Mouse (Mus musculus): ENCODE results near the gene Raver1.
A peak's percentile ranks its signal among the peaks of the same experiment; 100 is the strongest.

Raver1 gene

DNA sequence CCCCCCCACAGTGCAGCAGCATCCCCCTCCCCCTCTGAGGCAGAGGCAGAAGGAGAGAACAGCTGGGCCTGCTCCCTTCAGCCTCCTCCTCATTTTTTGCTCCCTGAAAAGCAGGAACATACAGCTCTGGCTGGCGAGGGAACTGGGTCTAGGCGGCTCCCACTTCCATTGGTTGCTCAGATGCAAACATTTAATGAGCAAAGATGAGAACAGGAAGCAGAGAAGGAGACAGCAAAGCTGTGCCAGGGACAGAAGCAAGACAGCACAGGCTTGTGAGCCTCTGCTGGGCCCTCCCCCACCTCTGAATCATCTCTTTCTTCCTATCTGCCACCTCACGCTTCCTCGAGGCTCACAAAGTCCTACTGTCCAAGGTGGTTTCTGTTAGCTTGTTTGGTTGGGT, 50.5 kb downstream of the Raver1 start:
- DNase-seq (ENCODE audit: low read depth, low spot score), result no peak

DNA sequence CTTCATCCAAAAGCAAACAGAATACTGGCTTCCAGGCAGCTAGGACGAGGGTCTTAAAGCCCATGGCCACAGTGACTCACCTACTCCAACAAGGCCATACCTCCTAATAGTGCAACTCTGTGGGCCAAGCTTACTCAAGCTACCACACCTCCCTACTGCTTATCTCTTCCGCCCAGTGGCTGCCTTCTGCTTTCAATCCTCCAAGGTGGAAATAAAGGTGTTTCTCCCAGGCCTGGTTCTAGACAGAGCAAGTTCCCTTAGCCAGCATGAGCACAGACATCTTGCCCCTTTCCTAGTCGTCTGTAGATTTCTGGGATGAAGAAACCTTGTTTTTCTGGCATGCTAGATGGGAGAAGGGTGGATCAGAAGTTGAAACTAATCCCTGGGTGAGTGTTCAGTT, 52.0 kb downstream of the Raver1 start:
- DNase-seq (ENCODE audit: low read depth, low spot score), result no peak

DNA sequence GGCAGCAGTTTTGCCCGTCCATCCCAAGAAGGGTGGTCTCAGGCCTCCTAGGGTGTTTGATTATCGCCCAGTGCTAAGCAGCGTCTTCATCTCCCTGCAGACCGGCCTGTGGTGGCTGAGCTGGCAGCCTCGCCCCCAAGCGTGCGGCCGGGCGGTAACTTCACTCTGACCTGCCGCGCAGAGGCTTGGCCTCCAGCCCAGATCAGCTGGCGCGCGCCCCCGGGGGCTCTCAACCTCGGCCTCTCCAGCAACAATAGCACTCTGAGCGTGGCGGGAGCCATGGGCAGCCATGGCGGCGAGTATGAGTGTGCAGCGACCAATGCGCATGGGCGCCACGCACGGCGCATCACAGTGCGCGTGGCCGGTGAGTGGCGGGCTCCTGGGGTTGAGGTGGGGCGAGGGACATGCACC, 54.3 kb downstream of the Raver1 start:
- no peak for DNase-seq (ENCODE audit: low read depth, low spot score)

DNA sequence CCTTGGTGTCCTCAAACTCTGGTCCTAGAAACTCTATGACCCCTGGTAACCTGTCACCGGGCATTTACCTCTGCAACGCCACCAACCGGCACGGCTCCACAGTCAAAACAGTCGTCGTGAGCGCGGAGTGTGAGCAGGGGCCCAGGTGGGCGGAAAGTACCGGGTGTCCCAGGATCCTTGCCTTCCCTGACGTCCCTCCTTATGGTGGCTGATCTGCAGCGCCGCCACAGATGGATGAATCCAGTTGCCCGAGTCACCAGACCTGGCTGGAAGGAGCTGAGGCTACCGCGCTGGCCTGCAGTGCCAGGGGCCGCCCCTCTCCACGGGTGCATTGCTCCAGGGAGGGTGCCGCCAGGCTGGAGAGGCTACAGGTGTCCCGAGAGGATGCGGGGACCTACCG, 55.1 kb downstream of the Raver1 start:
- no peak for DNase-seq (ENCODE audit: low read depth, low spot score)

DNA sequence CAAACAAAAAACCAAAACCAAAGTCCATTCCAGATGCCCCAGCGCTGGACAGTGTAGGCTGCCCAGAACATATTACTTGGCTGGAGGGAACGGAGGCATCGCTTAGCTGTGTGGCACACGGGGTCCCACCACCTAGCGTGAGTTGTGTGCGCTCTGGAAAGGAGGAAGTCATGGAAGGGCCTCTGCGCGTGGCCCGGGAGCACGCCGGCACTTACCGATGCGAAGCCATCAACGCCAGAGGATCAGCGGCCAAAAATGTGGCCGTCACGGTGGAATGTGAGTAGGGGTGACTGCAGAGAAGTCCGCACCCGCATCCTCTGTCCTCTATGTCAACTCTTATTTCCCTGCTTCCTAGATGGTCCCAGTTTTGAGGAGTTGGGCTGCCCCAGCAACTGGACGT, 55.6 kb downstream of the Raver1 start:
- DNase-seq (ENCODE audit: low read depth, low spot score), result no peak

DNA sequence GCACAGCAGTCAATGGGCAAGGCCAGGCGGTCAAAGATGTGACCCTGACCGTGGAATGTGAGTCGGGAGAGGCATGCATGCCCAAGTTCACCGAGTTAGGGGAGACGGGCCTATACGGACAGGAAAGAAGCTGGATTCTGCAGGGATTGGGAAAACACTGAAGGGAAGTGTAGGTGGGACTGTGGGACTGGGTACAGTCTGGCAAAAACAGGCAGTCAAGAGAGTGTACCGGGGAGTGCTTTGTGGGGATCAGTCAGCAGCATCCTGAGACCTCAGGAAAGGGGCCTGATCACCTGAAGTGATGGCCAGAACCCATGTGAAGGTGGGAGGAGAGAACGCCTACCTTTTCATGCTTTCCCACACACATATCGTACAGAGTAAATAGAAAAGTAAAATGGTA, 56.2 kb downstream of the Raver1 start:
- no peak for DNase-seq (ENCODE audit: low read depth, low spot score)

DNA sequence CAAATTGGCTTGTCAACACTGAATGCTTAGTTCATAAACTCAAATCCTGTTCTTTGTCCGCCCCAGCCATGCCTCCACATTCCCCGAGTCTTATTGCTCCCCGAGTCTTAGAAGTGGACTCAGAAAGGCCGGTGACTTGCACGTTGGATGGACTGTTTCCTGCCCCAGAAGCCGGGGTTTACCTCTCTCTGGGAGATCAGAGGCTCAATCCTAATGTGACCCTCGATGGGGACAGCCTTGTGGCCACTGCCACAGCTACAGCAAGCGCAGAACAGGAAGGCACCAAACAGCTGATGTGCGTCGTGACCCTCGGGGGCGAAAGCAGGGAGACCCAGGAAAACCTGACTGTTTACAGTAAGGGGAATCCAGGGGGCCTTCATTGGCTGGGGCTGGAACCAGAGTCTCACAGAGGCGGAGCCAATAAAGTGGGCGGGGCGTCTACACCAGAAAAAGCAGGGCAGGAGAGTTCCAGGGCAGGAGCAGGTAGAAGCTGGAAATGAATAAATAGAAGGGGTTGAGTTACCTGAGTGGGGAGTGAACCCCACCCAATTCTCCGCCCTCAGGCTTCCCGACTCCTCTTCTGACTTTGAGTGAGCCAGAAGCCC, 57.2 kb downstream of the Raver1 start:
- peak; percentile 49 for DNase-seq (ENCODE audit: low read depth, low spot score)

DNA sequence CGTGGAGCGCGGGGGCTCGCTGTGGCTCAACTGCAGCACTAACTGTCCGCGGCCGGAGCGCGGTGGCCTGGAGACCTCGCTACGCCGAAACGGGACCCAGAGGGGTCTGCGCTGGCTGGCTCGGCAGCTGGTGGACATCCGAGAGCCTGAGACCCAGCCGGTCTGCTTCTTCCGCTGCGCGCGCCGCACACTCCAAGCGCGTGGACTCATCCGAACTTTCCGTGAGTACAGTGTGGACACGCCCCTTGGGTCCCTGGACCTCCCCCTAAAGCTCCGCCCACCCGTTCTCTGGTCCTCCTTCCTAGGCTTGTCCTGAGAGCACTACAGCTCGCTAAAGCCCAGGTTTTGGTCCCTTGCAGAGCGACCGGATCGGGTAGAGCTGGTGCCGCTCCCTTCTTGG, 58.7 kb downstream of the Raver1 start:
- peak; percentile 92 for DNase-seq (ENCODE audit: low read depth, low spot score)

DNA sequence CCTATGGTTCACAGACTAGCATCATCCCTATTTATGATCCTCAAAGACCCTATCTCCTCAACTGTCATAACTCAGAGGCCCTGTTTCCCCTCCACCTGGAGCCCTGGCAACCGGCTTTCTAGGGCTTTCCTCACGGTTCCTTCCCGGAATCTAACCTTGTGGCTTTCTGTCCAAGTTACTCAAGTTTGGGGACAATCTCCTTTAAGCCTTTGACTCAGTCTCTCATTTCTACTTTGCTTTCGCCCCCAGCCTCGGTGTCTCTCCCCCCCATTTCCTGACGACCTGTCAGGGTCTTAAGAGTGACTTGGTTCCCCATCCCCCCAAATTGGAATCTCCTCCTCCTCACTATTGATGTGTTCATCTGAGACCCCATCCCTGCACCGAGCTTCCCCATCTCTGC, 59.3 kb downstream of the Raver1 start:
- no peak for DNase-seq (ENCODE audit: low read depth, low spot score)

DNA sequence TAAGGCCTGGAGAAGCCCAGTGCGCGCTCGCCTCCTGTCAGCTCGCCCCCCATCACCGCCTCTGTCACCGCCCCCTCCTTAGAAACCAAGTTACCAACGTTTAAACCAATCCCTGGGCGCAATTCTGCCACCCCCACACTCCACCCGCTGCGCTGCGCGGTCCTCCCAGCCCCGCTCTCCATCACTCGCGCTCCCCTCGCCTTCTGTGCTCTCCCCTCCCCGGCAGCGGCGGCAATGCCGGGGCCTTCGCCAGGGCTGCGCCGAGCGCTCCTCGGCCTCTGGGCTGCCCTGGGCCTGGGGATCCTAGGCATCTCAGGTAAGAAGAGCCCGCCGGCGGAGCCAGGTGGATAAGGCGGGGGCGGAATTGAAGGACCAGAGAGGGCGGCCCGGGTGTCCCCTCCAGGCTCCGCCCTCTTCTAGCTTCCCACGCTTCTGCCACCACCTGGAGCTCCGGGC, 59.9 kb downstream of the Raver1 start, which contains the start of gene Icam5:
Gene Icam5 (plus strand): TSS at position 178 of the 456 bp plus-strand sequence.
- DNase-seq (ENCODE audit: low read depth, low spot score), result peak; percentile 71

DNA sequence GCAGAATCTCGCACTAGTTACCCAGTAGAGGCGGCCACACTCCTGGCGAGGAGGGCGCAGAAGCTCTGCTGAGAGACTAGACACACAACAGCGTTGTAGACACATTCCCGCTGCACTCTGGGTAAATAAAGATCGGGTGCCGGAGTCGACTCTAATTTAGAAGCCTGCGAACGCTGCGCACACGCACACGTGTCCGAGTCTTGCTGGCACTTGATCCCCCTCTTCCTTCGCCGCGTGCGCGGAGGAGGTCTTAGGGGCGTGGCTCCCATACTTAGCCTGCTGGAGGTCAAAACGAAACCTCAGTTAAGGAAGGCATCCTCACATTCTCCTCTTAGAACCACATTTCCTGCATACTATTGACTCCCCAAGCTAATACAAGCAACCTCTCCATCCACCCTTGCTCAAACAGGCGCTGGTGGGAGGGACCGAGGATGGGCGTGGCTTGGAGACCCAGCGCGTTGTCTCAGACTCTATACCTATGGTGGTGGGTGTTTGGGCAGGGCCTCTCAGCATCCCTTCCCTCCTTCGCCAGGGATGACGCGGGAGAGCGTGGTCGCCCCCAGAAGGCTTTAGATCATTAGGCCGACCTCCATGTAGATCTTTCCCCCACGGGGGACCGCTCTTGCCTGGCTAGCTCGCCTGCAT, 60.4 kb downstream of the Raver1 start:
- DNase-seq (ENCODE audit: low read depth, low spot score), result peak; percentile 84

DNA sequence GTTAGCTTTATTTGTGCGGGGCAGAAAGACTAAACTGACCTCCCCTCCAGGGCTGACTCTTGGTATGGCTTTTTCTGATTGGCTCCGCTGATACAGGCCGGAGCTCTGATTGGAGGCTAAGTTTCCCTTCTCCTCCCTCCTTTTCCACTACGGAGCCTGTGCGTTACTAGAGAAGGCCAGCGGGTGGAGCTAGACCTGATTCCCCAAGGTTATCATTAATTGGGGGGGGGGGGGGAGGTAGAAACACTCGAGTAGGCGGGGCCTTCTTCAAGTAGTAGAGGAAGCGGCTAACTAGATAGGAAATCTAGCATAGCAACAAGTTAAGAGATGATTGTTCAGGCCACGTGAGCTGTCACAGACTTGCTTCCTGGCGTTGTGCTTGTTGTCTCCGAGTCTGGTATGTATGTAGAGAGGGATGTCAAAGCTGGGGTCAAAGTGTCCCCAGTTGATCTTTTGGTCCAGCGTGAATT, 61.0 kb downstream of the Raver1 start:
- peak; percentile 97 for DNase-seq (ENCODE audit: low read depth, low spot score)

DNA sequence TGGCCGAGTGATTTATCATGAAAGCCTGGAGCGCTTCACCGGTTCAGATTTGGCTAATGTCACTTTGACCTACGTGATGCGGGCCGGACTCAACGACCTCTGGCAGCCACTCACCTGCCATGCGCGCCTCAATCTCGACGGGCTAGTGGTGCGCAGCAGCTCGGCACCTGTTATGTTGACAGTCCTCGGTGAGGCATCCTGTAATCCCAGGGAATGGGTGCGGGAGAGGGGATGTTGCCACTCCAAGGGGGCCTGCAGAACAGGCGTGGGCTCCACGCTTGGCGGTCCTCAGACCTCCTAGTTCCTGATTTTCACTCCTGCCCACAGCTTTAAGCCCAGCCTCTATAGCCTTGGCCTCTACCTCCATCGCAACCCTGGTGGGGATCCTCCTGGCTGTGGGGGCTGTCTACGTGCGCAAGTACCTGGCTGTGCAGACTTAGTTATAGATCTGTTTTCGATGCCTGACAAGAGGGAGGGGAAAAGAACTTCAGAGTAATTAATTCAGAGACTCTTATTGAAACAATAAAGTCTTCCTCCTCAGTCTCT, 61.7 kb downstream of the Raver1 start:
- DNase-seq (ENCODE audit: low read depth, low spot score), result peak; percentile 43

DNA sequence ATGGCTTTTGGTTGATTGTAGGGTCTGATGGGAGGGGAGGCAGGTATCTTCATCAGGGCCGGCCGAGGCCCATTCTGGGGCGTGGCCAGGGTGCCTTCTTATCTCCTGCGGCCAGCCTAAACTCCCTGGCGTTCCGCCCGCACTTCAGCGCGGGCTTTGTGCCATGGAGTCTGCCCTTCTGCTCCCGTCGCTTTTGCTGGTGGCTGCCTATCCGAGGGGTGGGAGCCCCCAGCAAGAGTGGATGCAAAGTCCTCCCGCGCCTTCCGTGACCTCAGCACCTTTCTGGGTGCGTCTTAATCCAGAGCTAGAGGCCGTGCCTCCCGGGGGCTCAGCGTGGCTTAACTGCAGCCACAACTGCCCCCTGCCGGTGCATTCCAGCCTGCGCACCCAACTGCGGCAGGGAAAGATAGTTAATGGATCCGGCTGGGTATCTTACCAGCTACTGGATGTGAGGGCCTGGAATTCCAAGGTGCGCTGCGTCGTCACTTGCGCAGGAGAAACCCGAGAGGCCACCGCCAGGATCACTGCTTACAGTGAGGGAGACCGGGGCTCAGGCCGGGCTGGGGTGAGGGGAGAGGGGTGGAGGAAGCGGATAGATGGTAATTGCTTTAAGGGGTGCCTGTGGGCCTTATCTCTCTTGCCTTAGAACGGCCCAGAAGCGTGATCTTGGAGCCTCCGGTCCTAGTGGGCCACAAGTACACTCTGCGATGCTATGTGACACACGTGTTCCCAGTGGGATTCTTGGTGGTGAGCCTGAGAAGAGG, 62.3 kb downstream of the Raver1 start, which contains the start of gene Icam4:
Gene Icam4 (plus strand): TSS at position 83 of the 764 bp plus-strand sequence.
- DNase-seq (ENCODE audit: low read depth, low spot score), result peak; percentile 85

DNA sequence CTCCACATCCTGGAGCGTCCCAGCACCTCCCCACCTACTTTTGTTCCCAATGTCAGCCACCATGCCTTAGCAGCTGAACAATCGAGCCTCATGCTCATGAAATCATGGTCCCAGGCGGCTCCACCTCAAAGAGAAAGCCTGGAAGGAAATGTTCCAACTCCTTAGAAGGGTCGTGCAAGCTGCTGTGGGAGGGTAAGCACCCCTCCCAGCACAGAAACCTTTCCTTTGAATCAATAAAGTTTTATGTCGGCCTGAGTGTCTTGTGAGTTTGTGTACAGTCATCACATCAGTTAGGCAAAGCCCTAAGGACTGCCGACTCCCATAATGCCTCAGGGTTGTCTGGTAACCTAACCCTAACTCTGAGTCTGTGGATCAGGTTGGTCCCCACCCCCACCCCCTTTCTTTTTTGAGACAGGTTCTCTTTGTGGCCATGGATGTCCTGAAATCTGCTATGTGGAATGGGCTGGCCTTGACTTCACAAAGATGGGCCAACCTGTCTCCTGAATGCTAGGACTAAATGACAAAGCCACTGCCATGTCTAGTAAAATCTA, 63.2 kb downstream of the Raver1 start:
- DNase-seq (ENCODE audit: low read depth, low spot score), result no peak

DNA sequence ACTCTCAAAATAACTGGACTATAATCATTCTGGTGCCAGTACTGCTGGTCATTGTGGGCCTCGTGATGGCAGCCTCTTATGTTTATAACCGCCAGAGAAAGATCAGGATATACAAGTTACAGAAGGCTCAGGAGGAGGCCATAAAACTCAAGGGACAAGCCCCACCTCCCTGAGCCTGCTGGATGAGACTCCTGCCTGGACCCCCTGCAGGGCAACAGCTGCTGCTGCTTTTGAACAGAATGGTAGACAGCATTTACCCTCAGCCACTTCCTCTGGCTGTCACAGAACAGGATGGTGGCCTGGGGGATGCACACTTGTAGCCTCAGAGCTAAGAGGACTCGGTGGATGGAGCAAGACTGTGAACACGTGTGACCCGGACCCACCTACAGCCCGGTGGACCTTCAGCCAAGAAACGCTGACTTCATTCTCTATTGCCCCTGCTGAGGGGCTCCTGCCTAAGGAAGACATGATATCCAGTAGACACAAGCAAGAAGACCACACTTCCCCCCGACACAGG, 64.0 kb downstream of the Raver1 start:
- no peak for DNase-seq (ENCODE audit: low read depth, low spot score)

DNA sequence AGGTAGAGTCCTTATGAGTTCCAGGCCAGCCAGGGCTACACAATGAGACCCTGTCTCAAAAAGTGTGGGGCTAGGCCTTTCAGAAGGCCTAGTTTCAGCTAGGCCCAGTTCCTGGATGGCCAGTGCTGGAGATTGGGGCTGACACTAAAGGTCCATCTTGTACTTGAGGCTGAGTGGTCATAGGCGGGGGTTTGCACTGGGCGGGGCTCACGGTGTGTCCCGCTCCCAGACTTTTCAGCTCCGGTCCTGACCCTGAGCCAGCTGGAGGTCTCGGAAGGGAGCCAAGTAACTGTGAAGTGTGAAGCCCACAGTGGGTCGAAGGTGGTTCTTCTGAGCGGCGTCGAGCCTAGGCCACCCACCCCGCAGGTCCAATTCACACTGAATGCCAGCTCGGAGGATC, 65.0 kb downstream of the Raver1 start:
- no peak for DNase-seq (ENCODE audit: low read depth, low spot score)

DNA sequence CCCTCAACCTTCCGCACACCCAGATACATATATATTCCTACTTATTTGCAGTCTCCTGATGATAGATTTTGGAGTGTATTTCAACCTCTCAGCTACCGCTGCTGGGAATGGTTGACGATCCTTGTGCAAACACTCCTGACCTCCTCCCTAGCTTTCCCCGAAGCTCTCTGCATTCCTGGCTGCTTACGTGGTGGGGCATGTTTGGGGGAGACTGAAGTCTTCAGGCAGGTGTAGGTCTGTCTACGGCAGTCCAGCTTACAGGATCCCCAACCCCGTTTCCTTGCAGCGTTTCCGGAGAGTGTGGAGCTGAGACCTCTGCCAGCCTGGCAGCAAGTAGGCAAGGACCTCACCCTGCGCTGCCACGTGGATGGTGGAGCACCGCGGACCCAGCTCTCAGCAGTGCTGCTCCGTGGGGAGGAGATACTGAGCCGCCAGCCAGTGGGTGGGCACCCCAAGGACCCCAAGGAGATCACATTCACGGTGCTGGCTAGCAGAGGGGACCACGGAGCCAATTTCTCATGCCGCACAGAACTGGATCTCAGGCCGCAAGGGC, 66.5 kb downstream of the Raver1 start:
- no peak for DNase-seq (ENCODE audit: low read depth, low spot score)

Measured in CD4-positive, CD25-positive, alpha-beta regulatory T cell, adult 2 months (primary cell).